Mouse (Mus musculus) layer of hippocampus, postnatal 10 days (tissue): ENCODE results near the gene Galnt17. TPM values are rescaled to one million over a fixed set of nuclear protein-coding genes. Genes with fewer than 3 reads are reported as not detected.
A peak's percentile ranks its signal among the peaks of the same experiment; 100 is the strongest.

Source experiments
- DNase-seq, 2 experiments: peaks; one replicate each; pipeline ENCODE4 v3.0.0; 2021; ENCODE audit warnings: low spot score in 2 of 2
- total RNA-seq, 2 experiments: library from RNA; stranded (reverse); gene quantifications; 2 replicates each; pipeline ENCODE4 v1.2.3; 2021

Gene Galnt17
- total RNA-seq, 2 experiments from 2014 or later = 66.9 to 69.7 TPM

DNA sequence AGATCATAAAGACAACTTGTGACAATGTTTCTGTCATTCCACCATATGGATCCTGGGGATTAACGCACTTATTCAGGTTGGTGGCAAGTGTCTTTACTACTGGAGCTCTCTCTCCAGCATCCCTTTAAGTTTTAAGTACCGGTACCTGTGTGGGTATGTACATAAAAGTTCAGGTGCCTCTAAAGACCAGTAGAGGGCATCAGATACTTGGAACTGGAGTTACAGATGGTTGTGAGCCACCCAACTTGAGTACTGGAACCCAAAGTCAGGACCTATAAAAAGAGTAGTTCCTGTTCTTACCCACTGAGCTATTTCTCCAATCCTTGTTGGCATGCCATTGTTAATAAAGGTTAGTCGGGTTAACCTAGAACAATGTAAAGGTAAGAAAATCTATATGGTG lies 152.0 kb downstream of the Galnt17 start:
- DNase-seq = no peak

DNA sequence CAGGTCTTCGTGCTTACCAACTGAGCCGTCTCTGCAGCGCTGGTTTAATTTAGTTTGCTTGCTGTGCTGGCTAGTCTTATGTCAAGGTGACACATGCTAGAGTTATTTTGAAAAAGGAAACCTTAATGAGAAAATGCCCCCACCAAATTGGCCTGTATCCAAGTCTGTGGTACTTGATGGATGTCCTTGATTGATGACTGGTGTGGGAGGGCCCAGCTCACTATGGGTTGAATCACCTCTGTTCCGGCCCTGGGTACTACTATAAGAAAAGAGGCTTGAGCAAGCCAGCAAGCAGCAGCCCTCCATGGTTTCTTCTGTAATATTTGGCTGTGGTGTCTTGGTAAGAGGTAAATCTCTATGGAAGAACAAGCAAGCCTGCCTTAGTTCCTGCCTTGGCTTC lies 165.7 kb downstream of the Galnt17 start:
- no peak for DNase-seq

DNA sequence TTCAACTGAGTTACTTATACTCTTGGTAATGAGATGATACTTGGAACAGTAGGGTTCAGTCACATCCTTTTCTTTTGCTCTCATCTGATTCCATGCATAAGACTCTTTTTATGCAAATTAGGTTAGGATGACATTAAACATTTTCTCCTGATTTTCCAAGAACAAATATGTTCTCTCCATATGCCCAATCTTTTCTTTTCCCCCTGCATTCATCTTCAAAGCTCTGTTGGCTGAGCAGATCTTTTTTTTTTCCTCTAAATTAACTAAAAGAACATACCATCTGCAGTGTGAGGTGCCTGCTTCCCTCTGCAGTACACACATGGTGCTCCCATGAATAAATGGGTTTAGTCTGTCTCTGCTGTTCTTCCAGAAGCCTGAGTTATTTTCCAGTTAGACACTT lies 173.5 kb downstream of the Galnt17 start:
- DNase-seq = no peak

DNA sequence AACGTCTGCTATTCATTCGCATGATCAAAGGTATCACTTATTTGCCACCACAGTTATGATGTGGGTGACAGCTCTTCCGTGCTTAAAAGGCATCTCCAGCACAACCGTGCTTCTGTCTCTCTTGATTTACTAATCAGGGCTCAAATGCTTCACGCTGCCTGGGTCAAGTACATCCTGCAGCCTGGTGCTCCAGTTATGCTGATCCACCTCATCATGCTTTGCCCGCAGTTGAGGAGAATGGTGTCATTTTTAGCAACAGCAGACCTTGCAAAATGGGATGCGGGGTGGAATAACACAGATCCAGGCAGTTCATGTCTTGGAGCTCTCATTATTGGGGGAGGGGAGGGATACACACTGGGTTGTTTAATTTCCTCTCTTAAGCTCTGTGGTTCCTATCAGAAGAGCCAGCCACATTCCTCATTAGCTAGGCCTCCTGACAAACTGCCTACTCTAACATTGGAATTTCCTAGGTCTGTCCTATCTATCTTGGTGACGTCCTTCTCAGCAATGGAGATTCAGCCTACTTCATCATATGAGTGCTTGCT lies 187.9 kb downstream of the Galnt17 start:
- DNase-seq = no peak

DNA sequence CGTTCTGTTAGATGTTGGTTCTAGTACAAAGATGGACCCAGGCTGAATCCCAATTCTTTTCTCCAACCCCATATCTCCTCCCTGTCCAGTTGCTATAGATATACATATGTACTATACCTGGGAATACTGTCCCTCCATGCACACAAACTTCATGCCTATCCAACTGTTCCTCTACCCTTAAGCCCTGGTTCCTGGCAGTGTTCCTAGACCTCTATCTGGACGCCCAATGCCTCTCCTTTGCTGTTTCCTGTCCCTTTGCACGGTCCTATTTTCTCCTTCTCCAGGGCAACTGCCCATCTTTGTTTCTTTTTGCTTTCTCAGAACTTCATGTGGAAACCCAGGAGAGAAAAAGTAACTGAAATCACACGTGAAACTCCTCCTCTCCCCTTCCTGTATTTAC lies 188.4 kb downstream of the Galnt17 start:
- DNase-seq = no peak

DNA sequence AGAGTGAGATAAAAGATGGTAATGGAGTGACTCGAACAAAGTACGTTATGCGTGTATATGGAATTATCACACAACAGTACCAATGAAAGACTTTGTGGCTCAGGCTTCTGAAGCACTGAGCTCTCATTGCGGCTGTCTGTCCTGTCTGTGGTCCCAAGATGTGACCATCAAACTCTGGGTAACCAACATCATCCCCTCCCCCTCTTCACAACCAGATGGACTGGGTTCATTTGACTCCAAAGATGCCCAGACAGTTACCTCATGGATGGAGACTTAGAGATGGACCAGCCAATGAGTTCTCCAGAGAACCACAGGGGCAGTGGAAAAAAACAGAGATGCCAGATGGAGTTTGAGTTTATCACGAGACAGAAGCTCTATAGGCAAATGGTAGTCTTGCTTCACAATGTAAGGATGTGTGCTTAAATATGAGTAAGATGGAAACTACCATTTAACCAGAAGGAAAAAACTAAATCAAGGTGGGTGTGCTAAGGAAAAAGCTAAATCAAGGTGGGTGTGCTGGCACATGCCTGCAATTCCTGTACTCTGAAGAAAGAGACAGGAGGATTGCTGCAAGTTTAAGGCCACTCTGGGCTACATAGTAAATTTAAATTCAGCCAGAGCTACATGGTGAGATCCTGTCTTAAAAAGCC lies 190.8 kb downstream of the Galnt17 start:
- no peak for DNase-seq

DNA sequence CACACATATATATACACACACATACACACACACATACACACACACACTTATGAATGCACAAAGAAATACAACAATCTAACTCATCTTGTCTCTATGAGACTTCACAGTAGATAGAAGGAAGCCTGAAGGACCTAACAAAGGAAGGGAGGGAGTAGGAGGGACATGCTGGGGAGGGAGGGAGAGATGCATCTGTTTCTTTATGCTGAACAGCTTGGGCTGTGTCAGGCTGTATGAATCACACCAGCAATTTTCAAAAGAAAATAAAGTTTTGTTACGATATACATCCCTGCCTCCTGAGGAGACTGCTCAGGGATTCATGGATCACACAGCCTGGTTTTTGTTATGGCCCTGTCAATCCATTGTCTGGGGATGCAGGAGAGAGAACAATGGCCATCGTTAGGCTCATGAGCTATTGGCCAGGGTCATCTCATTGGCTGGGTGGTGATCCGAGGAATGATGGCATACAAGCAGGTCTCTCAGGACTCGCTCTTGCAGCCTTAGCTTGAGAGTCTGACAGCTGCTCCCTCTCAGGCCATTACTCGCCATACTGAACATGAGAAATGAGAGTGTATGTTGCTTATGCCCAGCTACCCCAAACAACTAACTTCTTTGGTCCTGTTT lies 194.3 kb downstream of the Galnt17 start:
- DNase-seq = no peak

DNA sequence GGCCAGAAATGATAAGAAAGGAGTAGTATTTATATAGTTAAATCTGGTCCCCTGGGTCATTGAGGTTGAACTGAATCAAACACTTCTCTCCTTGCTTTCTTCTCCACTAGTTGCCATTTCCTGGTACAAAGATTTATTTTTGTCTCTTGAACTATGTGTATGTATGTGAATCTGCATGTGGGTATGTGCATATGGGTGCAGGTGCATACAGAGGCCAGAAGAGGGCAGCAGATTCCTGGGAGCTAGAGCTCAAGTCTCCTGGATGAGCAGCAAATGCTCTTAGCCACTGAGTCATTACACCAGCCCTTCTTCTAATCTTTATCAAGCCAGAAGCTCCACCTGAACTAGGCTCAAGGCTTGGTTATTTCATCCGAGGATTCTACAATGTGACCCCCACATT lies 201.1 kb downstream of the Galnt17 start:
- DNase-seq = no peak

DNA sequence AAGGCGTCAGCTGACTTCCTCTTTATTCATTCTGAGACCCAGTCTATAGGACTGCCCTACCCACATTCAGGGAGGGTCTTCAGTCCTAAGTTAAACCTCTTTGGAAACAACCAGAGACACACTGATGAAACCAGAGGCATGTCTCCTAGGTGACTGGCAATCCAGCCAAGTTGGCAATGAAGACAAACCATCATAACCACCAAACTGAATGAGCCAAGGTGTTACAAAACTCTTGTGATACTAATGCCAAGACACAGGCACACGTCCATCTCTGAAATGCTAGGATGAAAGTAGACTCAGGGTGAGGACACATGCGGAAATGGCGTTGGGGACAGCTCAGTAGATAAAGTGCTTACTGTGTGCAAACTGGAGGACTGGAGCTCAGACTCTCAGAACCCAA lies 211.5 kb downstream of the Galnt17 start:
- DNase-seq = no peak

DNA sequence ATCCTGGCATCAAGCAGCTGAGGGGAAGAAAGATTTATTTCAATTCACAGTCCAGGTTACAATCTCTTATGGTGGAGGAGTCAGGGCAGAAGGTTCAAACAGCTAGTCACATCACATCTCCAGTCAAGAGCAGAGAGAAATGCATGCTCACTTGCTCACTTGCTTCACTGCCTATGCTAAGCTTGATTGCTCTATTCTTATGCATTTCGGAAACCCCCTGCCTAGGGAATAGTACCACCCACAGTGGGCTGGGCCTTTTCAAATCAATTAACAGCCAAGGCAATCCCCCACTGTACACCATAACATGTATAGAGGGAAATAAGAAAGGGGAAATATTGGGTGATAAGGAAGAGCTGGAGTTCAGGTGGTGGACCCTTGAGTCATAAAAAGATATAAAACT lies 212.7 kb downstream of the Galnt17 start:
- no peak for DNase-seq

DNA sequence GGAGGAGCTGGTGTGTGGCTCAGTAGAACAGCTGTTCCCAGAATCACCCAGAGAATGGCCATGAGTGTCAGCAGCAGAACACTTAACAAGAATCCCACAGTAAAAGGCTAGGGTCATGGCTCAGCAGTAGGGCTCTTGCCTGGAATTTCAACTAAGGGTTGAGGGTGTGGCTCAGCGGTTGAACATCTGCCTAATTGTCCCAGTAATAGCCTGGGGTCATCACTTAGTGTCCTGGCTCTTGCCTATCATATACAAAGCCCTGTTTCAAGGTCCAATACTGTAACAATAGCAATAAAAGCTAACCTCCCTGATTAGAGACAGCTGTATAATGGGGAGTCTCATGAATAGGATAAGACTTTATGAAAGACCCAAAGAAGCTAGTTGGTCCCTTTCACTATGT lies 213.5 kb downstream of the Galnt17 start:
- no peak for DNase-seq

DNA sequence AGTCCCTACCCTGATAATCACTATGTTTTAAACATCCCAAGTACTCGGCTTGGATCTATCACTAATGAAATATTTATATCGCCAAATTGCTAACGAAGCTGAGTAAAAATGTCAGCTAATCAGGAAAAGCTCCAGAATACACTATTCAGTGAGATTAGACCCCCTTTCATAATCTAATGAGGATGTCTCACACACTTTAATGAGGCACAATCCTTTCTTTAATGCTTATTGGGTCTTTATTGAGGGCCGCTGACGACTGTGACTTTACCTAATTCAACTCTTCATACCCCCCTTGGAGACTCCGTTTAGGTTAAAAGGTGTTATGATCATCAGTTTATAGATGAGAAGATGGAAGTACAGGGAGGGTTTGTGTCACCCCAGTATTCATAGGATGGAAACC lies 214.2 kb downstream of the Galnt17 start:
- no peak for DNase-seq

DNA sequence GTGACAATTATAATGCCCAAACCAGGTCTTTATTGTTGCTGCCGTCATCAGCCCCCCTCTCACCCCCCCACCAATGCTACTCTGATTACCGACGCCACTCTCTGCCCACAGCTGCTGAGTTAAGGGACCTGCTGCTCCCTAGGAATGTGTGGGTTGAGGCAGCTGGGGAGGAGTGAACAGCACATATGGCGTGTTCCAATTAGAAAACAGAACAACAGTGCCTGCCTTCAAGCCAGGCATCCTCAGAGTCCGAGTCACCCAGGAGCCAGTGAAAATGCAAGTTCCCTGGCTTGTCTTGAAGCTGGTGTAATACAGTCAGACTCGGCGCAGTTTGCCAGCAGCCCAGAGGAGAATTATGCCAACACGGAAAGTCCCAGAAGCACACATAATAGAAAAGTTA lies 218.4 kb downstream of the Galnt17 start:
- no peak for DNase-seq

DNA sequence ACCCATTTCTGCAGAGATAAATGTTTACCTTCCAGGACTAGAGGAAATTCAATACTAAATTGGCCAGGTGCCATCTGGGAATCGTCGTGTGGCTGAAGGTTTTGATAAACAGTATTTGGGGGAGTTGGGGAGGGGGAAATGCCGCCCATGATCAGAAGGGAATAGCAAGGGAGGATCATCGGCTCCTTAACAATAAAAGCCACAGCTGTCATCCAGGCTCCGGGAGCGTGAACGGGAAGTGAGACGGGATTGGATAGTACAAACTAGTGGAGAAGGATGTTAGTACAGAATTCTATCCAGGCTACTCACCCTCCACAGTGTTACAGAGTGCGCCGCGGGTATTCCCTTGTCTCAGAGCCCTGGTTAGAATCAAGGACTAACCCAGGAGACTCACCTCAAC lies 219.4 kb downstream of the Galnt17 start:
- no peak for DNase-seq

DNA sequence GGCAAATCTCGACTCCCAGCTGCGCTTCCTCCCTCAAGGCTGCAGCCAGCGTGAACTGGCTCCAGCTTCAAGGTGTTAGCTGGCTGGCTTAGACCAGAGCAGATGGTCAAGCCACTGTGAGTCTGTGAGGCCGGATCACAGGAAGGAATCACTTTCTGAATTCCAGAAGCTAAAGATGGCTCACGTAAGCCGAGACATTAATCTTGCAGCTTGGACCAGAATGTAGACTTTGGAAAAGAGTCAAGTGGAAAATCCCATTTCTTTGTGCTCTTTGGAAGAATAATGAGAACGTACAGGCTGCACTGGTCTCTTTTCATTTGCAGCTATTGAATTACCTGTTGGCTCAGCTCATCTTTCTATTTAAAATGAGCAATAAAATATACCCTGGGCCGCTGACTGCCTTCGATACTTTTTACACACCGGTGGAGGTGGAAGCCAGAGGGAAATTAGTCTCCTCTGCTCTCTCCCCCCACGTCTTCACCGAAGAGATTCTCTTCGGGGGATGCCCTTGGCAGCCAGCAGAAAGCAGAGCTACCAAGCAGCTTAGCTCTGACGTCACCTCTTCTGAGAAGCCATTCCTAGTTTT lies 225.1 kb downstream of the Galnt17 start:
- DNase-seq = no peak

DNA sequence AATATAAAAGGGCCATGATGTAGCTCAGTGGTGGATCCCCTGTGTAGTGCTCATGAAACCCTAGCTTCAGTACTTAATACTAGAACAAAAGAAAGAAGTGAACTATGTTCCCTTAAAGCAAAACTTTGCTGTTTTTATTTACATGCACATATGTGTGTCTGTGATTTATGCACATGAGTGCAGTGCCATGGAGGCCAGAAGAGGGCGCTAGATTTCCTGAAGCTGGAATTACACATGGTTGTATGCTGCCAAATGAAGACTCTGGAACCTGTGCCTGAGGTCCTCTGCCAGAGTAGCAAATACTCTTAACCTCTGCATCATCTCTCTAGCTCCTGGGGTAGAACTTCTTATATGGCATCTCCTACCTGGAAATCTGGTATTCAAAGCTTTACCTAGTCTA lies 230.6 kb downstream of the Galnt17 start:
- no peak for DNase-seq

DNA sequence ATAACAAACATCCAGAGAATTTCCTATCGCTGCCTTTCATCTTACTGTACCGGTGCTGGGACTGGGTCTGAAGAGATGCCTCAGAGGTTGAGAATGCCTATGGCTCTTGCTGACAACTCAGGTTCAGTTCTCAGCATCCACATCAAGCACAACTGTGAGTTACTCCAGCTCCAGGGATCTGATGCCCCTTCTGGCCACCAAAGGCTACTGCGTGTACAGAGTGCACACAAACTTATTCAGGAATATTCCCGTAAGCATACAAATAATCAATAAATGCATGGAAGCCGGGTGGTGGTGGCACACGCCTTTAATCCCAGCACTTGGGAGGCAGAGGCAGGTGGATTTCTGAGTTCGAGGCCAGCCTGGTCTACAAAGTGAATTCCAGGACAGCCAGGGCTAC lies 232.5 kb downstream of the Galnt17 start:
- DNase-seq = no peak

DNA sequence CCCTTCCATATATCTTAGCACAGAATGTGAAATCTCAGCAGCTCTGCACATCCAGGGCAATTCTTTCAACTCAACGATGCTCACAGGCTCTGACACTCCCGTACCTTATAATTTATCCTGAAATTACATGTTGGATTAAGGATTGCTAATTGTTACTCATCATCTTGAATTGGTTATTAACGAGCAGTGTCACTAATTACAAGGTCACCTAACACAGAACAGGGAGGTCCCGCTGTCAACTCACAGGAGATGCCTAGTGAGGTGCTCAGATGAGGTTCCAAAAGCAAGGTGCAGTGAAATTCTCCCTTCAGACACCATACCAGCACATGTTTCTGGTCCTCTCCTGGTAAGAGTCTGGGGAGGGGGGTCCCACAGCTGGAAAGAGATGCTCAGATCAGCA lies 234.0 kb downstream of the Galnt17 start:
- no peak for DNase-seq

DNA sequence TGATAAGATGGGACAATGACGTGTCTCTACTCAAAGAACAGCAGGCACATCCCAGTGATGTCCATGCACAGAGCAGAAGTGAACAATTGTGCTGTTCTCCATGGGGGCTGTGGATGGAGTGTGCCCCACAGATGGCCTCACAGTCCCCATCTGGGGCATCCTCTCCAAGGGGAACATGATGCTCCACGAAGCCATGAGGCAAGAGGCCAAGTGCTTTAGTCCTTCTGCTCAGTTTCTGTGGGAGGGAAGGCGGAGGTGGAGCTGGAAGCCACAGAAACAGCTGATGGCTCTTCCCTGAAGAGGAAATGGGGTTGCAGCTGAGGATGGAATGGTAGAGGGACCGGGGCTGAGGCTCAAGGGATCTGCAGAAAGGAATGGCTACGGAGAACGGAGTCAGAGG lies 243.1 kb downstream of the Galnt17 start:
- DNase-seq = peak; percentile 63 to 72

DNA sequence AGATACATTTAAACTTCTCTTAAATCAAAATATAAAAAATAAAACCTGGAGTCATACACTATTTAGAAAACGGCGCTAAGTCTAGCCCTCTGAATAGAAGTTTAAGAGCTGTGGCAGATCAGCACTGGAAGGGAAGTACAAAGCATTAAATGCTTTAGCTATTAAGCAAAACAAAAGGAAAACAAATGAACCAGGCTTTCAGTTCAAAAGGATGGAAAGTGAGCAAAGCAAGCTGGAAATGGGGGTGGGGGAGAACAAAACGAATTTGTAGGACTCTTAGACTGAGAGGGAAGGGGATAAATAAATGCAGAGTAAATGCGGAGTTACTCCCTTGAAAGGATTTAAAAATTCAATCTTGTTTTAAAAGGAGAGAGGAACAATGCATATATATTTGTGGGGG lies 259.8 kb downstream of the Galnt17 start:
- DNase-seq = no peak

DNA sequence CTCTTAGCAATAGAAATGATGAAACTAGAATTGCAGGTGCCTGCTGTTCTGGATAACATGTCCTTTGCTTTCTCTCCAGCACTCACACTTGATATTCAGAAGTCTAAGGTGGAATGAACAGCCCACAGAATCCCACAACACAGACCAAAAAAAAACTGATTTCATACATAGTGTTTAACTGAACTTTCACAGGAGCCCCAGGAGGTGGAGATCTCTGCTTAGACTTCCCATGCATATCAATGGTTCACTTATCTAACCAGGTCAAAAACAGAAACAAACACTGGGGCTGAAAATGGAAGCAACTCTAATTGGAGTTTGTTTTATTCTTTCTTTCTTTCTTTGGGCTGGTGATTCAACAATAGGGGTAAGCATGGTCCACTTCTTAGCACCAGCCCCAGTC lies 265.2 kb downstream of the Galnt17 start:
- DNase-seq = no peak

DNA sequence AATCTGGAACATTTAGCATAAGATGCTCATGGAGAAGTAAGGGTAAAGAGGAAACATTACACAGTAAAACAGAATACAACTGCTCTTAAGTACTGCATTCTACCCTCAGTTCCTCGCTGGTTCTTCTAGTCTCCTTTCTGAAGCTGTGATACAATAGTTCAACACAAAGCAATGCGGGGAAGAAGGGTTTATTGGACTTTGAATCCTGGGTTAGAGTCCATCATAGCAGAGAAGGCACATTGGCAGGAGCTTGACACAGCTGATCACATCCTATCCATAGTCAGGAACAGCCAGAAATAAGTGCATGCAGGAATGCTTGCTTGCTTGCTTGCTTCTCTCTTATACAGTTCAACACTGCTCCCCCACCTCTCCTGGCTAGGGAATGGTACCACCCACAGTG lies 267.9 kb downstream of the Galnt17 start:
- DNase-seq = no peak
